Mouse (Mus musculus): Measurements from ENCODE around the gene Dpf3.
A peak's percentile ranks its signal among the peaks of the same experiment; 100 is the strongest.

Dpf3 gene

DNA sequence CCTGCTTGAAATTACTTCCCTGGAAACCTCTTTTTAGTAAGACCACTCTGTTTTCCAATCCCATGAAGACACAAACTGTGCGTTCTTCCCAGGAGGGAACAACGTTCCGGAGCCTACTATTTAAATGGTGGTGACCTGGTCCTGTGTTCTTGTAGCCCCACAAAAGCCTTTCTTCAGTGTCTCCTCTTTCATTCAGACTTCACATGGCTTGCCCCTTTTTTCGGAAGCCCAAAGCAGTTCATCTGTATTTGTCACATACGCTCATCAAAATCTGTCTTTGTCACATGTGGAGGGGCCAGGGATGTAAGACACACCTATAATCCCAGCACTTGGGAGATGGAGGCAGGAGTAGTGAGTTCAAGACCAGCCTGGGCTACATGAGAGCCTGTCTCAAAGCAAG lies 73.8 kb downstream of the Dpf3 start:
- DNase-seq (ENCODE audit: low read depth, low spot score) = no peak

DNA sequence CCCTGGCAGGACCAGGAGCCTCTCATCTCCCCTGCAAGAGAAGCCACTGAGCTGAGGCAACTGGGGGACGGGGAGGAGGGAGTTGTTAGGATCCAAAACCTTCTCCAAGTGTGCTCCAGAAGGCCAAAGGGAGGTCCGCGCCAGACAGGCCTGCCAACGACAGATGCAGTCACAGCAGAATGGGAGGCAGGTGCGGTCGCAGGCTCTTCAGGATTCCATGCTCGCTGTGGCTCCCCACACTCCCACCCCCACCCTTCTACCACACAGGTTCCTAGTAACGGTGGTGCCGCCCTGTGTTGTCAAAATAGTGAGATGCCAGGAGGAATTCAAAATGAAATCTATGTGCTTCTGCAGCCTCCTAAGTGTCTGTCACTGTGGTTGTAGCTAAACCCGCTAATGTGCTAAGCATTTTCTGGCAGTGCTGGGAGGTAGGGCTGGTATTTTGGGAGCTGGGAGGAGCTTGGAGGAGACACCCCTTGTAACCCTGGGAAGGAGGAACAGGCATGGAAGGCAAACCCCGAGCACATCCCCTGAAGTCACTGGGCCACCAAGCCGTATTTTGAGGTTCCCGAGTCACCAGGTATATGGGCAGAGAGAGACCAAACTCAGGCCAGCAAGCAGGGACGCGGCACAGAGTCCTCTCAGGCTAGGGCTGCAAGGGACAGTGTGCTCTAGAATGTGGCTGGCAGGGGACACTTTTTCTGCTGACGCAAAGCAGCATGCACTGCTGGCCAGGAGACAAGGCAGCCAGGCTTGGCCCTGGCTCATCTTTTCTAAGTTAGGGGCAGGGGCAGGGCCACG lies 75.6 kb downstream of the Dpf3 start:
- no peak for DNase-seq (ENCODE audit: low read depth, low spot score)

DNA sequence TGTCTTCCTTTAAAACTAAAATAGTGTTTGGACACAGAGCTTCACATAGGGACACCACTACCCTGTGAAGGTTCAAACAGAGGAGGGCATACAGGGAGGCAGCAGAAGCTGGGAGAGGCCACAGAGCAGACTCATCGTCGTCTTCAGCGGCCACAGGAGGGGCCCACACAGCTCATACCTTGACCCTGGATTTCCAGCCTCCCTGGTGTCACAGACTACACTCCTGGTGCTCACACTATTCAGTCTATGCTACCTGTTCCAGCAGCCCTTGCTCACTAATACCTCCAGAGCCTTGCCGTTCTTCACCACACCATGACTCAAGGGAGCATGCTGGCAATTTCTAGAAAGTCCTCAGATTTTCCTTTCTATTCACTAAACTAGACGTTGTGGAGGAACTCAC lies 76.5 kb downstream of the Dpf3 start:
- no peak for DNase-seq (ENCODE audit: low read depth, low spot score)

DNA sequence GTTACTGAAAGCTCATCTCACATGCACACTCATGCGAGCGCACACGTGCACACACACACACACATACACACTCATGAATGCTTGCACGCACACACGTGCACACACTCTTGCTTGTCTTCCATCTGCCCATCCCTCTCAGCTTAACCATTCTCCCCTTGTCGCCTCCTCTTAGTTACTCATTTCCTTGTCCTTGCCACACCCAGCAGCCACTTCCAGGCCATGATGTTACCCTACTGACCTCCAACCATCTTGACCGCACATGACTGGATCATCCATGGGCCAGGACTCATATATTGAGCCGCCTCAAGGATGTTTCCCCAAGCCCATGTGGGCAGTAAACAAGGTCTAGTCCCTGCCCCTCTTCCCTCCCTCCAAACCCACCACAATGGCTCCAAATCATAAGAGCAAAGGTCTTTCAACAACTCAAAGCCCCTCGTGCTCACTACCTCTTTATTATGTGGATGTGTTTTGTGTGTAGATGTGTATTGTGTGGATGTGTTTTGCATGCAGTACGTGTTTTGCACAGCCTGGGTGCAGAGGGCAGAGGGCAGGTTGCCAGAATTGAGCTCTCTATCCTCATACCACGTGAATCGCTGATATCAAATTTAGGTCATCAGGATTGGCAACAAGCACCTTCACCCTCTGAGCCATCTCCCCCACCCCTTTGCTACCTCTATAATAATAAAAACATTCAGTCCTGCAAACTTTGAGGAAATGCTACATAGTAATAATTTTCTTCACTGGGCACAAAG lies 82.0 kb downstream of the Dpf3 start:
- DNase-seq (ENCODE audit: low read depth, low spot score) = no peak

DNA sequence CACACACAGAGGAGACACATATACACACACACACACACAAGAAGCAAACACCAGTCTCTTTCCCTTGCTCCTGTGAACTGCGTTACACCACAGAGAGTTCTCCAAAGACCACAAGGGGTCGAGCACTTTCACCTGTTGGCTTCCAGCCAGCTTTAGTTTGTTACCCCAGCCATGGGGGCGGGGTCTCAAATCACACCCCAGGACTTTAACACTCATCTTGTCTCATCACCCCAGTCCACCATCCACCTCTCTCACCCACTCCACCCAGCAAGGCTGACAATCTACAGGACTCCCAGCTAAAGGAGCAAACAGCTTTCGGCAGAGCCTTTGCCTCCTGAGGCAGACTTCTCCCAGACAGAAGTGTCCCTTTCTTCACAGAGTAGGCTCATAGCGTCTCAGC lies 85.2 kb downstream of the Dpf3 start:
- DNase-seq (ENCODE audit: low read depth, low spot score) = no peak

DNA sequence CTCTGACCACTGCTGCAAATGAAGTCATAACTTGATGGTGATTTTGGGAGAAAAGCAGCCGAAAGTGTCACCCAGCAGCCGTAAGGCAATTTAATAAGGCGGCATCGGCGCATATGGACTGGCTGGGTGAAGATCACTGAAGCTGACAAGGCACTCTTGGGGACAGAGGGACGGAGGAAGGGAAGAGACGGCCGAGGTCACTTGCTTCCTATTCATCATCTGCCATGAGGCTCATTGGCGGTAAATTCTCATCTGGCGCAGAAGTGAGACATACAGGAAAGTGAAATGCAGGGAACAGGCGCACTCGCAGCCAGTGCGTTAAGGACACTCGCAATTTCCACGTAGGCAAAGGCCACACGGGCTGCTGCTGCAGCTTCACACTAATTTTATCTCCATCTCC lies 95.5 kb downstream of the Dpf3 start:
- DNase-seq (ENCODE audit: low read depth, low spot score) = no peak

DNA sequence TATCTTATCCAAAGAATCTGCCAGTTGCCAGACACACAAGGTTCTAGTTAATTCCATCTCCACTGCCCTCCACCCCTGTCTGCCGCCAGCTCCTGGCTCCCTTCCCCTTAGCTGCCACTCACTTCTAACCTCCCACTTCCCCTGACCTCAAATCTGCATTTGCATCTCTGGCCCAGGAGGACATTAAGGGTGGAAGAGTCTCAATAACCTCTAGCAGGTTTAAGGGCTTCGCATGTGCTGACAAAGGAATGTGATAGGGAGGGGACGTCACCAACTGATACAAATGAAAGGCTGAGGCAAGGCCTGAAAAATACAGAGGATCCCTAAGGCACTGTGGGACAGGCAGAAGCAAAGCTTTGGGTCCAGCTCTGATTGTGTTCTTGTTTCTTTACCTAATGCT lies 100.0 kb downstream of the Dpf3 start:
- DNase-seq (ENCODE audit: low read depth, low spot score) = peak; percentile 49

DNA sequence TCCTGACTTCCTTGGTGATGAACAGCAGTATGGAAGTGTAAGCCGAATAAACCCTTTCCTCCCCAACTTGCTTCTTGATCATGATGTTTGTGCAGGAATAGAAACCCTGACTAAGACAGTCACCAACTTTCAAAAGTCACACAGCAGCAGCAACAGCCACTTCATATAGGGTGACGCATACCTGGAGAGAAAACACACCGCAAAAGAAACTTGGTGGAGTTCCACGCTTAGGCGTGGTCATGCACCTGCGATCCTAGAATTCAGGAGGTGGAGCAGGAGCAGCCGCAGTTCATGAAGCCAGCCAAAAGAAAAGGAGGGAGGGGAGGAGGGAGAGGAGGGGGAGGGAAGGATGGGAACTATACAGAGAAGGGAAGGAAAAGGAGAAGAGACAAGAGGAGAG lies 106.4 kb downstream of the Dpf3 start:
- DNase-seq (ENCODE audit: low read depth, low spot score) = no peak

DNA sequence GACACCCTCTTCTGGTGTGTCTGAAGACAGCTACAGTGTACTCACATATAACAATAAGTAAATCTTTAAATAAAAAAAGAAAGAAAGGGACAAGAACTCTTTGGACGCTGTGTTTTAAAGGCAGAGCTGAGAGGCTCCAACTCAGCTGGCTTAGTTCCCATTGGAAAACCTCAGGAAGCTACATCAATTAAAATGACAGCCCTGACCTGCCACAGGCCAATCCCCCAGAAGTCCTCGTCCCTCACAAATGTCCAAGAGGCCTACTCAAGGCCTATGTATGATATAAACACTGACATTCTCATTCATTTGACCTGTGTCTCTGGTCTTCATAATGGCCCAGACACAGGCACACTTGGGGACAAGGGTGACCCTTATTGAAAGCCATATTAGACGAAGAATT lies 107.5 kb downstream of the Dpf3 start:
- no peak for DNase-seq (ENCODE audit: low read depth, low spot score)

DNA sequence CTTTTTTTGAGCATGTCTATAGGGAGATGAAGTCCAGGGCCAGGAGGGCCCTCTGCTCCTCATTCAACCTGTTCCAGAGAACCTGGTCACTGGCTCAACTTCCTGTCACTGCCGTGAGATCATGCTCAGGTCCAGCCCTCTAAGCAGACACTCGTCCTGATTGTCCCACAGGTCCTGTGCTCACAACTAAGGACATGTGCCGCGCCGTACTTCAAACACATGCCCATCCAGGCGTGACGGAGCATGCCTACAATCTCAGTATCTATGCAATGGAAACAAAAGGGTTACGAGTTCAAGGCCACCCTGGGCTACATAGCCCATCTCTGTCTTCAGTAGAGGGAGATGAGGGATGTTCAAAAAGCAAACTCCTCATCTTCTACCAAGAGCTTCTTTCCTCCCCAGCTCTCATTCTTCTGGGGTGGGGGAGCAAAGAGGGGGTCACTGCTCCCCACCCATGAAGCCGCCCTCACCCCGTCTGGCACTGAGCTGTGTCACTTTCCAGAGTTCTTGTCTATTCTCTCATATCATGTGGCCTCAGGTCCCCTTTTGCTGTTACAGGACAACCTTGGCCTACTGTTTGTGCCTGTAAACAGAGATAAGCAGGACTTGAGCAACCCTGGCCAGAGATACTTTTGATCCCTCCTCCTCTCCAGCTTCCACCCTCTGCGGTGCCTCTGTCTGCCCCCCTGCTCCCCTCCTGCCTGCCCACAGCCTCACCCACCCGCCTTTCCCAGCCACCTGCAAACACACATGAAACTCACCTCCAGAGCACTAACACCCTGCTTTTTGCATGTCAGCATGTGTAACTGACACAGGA lies 112.3 kb downstream of the Dpf3 start:
- no peak for DNase-seq (ENCODE audit: low read depth, low spot score)

DNA sequence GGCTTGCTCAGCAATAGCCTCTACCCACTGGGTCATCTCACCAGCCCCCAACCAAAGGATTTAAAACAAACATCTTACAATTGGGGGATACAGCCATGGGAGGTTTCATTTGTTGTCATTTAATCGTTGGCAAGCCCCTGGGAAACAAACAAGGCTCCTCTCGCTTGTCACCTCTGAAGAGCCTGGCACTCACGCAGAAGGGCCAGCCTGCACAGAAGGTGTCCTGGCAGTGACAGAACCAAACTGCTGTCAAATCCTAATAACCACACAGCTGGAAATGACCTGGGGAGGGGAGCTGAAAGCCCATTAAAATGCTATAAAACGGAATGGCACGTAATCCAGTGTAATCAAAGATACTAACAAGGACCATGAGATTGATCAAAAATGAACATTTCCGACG lies 114.4 kb downstream of the Dpf3 start:
- DNase-seq (ENCODE audit: low read depth, low spot score) = no peak

DNA sequence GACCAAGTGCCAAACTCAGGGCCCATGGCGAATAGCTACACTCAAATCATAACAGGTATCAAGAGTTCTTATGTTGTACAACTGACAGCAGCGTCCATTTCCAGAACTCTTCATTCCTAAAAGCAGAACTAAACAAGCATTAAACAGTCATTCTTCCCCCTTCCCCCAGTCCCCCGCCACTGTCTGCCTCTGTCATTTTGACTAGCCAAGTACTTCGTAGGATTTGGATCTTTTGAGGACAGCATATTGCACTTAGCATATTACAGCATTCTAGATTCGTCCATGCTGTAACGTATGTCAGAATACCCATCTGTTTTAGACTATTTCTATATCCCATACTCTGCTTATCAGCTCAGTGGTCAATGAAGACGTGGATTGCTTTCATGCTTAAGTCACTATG lies 115.2 kb downstream of the Dpf3 start:
- no peak for DNase-seq (ENCODE audit: low read depth, low spot score)

DNA sequence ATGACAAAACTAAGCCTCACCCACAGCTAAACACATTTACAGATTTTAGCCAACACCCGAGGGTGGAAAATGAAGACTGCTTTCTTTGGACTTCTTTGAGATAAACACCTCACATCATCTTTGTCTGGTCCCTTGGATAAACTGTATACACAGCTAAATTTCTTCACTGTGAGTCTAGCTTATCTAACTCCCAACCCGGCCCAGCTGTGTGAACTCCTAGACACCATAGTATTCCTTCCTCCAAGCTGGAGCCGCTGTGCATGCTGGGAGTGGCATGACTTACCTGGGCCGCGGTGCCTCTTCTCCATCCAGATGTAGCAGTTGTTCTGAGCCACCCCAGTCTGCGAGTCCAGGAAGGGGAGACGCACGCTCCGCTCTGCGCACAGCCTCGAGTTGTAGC lies 117.3 kb downstream of the Dpf3 start:
- no peak for DNase-seq (ENCODE audit: low read depth, low spot score)

DNA sequence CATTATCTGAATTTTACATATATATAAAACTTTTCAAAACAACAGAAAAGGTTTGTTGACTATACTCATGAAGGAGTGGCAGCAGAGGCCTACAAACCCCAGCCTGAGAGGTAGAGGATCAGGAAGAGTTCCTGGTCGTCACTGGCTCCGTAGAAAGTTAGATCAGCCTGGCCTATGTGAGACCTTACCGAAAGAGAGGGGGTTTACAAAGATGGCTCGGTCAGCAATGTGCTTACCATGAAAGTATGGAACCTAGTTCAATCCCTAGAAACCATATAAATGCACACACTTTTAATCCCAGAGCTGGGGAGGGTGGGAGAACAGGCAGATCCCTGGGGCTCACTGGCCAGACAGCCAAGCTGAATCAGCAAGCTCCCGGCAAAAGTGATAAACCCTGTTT lies 118.1 kb downstream of the Dpf3 start:
- no peak for DNase-seq (ENCODE audit: low read depth, low spot score)

DNA sequence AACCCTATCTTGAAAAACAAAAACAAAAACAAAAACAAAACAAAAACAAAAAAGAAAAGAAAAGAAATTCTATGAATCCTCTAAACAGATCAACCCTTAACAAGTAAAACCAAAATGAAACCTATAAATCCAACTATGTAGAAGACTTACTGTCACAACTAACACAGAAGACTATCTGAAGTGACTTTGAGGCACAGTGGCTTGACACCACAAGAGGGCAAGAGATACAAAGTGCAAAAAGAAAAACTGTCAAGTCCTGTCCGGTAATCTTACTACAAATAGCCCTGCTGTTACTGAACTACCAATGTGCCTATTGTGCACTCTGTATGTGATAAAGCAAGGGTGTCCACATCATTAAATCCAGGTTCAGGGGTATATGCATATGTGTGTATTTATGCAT lies 120.0 kb downstream of the Dpf3 start:
- no peak for DNase-seq (ENCODE audit: low read depth, low spot score)

DNA sequence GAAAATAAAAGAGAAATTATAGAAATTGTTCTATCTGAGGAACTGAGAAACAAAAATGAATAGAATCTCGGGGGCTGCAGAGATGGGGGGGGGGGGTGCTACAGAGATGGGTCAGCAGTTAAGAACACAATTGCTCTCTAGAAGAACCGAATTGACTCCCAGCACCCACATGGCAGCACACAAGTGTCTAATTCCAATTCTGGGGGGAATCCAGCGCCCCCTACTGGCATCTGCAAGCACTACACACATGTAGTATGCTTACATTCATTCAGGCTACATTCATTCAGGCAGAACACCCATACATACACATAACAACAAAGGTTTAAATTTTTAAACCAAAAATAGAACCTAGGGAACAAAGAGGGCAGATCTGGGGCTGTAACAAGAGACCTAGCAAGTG lies 122.7 kb downstream of the Dpf3 start:
- DNase-seq (ENCODE audit: low read depth, low spot score) = peak; percentile 51

DNA sequence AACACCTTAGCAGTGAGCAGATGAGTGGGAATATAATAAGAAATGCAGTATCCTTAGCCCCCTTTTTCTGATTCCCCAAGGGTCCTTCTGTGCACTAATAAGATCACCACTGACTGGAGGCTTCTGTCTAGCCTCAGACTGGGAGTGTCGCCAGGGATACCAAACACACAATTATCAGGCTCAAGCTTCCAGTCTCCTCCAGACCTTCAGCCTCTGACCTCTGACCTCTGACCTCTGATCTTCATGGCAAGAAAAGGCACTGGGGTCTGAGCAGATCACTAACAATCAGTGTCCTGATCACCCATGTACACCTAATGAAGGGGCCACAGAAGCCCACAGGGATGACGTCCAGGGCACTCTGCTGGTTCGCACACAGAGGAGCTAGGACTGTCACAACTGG lies 125.7 kb downstream of the Dpf3 start:
- peak; percentile 13 for DNase-seq (ENCODE audit: low read depth, low spot score)

DNA sequence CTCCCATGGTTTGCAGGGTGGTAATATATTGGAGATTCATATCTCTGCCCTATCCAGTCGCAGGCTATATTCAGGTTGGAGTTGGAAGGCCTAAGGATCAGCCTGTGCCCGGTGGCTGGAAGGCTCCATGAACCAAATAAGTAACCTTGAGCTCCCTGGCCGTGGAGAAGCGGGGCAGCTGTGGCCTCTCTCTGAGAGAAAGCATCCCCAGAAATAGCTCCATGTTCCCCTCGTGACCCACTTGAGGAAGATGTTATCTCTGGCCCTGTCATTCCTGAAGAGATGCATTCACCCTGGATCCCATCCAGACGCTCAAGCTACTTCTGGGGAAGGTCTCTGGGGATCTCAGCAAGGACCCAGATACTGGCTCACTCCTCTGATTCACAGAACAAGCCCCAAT lies 134.9 kb downstream of the Dpf3 start:
- no peak for DNase-seq (ENCODE audit: low read depth, low spot score)

DNA sequence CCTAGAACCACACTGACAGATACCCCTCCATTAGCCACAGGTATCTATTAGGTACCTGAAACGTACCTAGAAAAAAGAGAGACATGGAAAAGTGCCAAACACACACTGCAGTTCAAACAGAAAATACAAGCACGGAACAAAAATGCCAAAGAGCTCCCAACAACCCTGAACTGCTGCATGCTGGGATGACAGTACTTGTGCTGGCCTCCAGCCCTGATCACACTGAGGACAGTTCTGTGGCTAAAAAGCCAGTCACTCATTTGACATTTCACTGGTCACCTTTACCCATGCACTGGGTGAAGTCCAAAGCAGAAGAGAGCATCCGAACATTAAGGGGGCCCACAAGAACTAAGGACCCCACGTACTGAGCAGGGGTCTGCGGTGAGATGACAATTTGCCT lies 137.8 kb downstream of the Dpf3 start:
- no peak for DNase-seq (ENCODE audit: low read depth, low spot score)

DNA sequence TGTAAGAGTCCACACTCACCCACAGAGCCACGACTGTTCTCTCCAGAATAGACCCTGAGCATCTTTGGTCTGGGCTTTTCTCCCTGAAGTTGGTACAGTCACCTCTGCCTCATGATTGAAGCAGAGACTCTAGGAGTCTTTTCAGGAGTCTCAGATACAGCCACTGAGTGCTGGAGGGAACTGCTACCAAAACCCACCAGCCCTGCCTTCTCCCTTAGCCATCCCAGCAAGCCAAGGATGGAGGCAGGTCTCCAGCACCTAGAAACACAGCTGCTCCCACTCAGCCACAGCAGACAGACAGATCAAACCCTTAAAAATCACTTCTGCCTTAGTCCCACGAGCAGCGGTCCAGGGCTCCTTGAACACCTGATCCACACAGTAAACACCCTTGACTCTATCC lies 139.3 kb downstream of the Dpf3 start:
- DNase-seq (ENCODE audit: low read depth, low spot score) = no peak

DNA sequence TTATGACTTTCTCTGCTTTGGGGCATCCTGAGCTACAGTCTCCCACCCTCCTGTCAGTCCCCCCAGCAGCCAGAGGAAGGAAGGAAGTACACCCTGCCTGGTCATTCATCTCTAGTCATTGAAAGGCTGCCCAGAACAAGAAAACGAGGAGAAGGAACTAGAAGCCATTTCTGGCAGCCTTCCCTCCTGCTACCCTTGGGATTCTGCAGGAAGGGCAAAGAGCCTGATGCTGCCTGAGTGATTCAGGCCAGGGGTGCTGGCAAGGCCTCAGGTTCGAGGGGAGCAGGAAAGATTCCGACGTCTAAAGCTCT lies 144.7 kb downstream of the Dpf3 start:
- DNase-seq (ENCODE audit: low read depth, low spot score) = no peak

DNA sequence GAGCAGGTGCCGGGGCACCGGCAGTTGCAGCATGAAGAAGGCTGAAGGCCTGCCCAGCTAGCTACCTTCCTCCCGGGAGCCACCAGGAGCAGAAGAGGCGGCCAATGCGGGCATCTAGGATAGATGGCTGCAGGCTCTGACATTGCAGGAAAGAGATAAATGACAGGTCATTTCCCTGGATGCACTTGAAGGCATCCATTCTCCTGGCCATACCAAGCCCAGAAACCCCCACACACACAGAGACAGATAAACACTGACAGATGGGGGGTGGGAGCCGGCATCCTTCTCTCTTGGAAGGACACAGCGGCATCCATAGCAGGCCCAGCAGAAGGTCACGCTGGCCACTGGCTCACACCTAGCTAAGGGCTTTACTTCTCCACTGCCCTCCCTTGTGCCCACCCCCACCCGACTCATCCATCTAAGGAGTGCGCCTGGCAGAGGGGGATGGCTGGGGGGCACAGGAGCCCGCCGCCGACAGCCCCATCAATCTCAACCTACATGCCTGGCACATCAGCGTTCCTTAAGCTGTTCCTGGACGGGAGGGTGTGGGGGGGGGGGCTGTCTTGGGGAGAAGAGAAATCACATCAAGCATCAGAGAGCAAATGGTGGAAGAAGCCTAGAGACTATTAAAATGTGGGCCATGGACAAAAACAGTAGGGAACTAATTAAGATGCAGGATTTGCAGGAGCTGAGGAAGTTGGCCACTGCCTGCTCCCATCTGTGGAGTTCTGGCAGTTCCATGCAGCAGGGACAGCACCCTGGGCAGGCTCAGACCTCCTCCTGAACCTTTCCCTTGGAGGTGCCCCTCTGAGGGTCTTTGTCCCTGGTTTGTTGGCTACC lies 145.3 kb downstream of the Dpf3 start:
- no peak for DNase-seq (ENCODE audit: low read depth, low spot score)

Data from ZHBTc4 (cell line).